Mouse (Mus musculus) heart, embryonic 10.5 days (tissue): Measurements from ENCODE around the gene Fam214b. TPM values are rescaled to one million over a fixed set of nuclear protein-coding genes. Genes with fewer than 3 reads are reported as not detected.

Experiments used
- DNase-seq: peaks from one replicate; pipeline ENCODE4 v3.0.0-alpha.2; 2017; ENCODE audit warnings: low spot score
- H3K27ac ChIP-seq: fragments of 300-500 bp; sonication (generic); 2 replicates; pipeline ENCODE4 v1.5.1; 2016; ENCODE audit warnings: mild to moderate bottlenecking
- H3K27me3 ChIP-seq: fragments of 300-500 bp; sonication (generic); 2 replicates; pipeline ENCODE4 v1.6.1; 2016; ENCODE audit warnings: mild to moderate bottlenecking; ENCODE audit not compliant: poor library complexity, insufficient read depth, severe bottlenecking
- H3K36me3 ChIP-seq: fragments of 300-500 bp; sonication (generic); 2 replicates; pipeline ENCODE4 v1.6.1; 2016; ENCODE audit warnings: mild to moderate bottlenecking, moderate library complexity
- H3K4me1 ChIP-seq: fragments of 300-500 bp; sonication (generic); 2 replicates; pipeline ENCODE4 v1.6.1; 2016; ENCODE audit warnings: mild to moderate bottlenecking
- H3K4me3 ChIP-seq: fragments of 300-500 bp; sonication (generic); 2 replicates; pipeline ENCODE4 v1.5.1; 2016; ENCODE audit warnings: mild to moderate bottlenecking, moderate library complexity
- H3K9me3 ChIP-seq: fragments of 300-500 bp; sonication (generic); 2 replicates; pipeline ENCODE4 v1.6.1; 2016; ENCODE audit warnings: mild to moderate bottlenecking, moderate library complexity
- WGBS: fragments of 180-500 bp; shearing (Covaris S2); methylation state at CpG from one replicate; pipeline ENCODE4 v1.1.7; 2016; 5-methylcytosine and 5-hydroxymethylcytosine counted together
- polyA plus RNA-seq: library from polyadenylated mRNA; unstranded; fragments of >200 nt; fragmentation: Nextera tagmentation; extraction: Ambion mirVana; gene quantifications from 2 replicates; pipeline ENCODE4 v1.2.1, GENCODE M21; 2016

Gene Fam214b
- polyA plus RNA-seq, 1 experiment from 2014 or later, result 12.0 TPM

GRCm38 (mm10) chr4:42998022-42998421 lies 48.0 kb downstream of the Fam214b start:
- H3K27me3 ChIP-seq, result no peaks in the 10 kb centered on the region
- peak overlapping the region; percentile 43 for H3K27ac ChIP-seq

GRCm38 (mm10) chr4:42988296-42988695 lies 57.7 kb downstream of the Fam214b start:
- H3K9me3 ChIP-seq, result no peaks in the 10 kb centered on the region
- no peak overlapping the region for H3K4me3 ChIP-seq
- H3K36me3 ChIP-seq, result peaks cover 99% of the 10 kb centered on the region
- DNase-seq, result no peak
- 89% methylated on average over 1 of the region's 1 CpGs for WGBS
- no peaks in the 10 kb centered on the region for H3K27me3 ChIP-seq
- no peak overlapping the region for H3K27ac ChIP-seq
- H3K4me1 ChIP-seq, result no peaks in the 10 kb centered on the region

More at GRCm38 (mm10) chr4:42998022-42998421, 48.0 kb downstream of the Fam214b start:
- DNase-seq, result no peak
- Histone ChIP-seq H3K4me1 (peaks cover 20% of the 10 kb centered on the region; the same call in 1 of the 2 replicates), H3K36me3 (peaks cover 41% of the 10 kb centered on the region), H3K9me3 (no peaks in the 10 kb centered on the region), H3K4me3 (peak overlapping the region; percentile 80)
- 62% methylated on average over 2 of the region's 2 CpGs for WGBS

Other genes with a start within 250 kb of the Fam214b start
- gene Fam205a1, start 192.3 kb downstream of the Fam214b start, polyA plus RNA-seq, result 0.04 TPM in 2 replicates
- gene Gm12394, start 189.4 kb downstream of the Fam214b start, polyA plus RNA-seq, result 0.09 and 0.19 TPM in 2 replicates
- 0.16 and 0.24 TPM in 2 replicates for gene Fam205c, start 172.0 kb downstream of the Fam214b start, polyA plus RNA-seq
- 1.5 and 2.8 TPM in 2 replicates for gene Phf24, start 129.6 kb downstream of the Fam214b start, polyA plus RNA-seq
- 11.4 and 12.3 TPM in 2 replicates for gene Dnajb5, start 96.4 kb downstream of the Fam214b start, polyA plus RNA-seq
- gene 1700022I11Rik, start 76.6 kb downstream of the Fam214b start, polyA plus RNA-seq, result 0.25 and 0.70 TPM in 2 replicates
- gene Vcp, start 45.7 kb downstream of the Fam214b start, polyA plus RNA-seq, result 588 and 628 TPM in 2 replicates
- gene Fancg, start 35.7 kb downstream of the Fam214b start, polyA plus RNA-seq, result 13.9 and 18.0 TPM in 2 replicates
- 18.4 and 21.0 TPM in 2 replicates for gene Pigo, start 20.4 kb downstream of the Fam214b start, polyA plus RNA-seq
- gene Stoml2, start 14.5 kb downstream of the Fam214b start, polyA plus RNA-seq, result 320 and 370 TPM in 2 replicates
- 7.1 and 8.5 TPM in 2 replicates for gene Unc13b, start 12.7 kb upstream of the Fam214b start, polyA plus RNA-seq
- gene Atp8b5, start 220.9 kb upstream of the Fam214b start, polyA plus RNA-seq, result 0.10 and 0.46 TPM in 2 replicates